Mouse (Mus musculus) retina, postnatal 7 days (tissue): ENCODE results near the gene Cipc.
A peak's percentile ranks its signal among the peaks of the same experiment; 100 is the strongest.

Source experiments
- DNase-seq: peaks from one replicate; pipeline ENCODE4 v3.0.0-alpha.2; 2012; ENCODE audit warnings: low read depth, low spot score

Gene Cipc

DNA sequence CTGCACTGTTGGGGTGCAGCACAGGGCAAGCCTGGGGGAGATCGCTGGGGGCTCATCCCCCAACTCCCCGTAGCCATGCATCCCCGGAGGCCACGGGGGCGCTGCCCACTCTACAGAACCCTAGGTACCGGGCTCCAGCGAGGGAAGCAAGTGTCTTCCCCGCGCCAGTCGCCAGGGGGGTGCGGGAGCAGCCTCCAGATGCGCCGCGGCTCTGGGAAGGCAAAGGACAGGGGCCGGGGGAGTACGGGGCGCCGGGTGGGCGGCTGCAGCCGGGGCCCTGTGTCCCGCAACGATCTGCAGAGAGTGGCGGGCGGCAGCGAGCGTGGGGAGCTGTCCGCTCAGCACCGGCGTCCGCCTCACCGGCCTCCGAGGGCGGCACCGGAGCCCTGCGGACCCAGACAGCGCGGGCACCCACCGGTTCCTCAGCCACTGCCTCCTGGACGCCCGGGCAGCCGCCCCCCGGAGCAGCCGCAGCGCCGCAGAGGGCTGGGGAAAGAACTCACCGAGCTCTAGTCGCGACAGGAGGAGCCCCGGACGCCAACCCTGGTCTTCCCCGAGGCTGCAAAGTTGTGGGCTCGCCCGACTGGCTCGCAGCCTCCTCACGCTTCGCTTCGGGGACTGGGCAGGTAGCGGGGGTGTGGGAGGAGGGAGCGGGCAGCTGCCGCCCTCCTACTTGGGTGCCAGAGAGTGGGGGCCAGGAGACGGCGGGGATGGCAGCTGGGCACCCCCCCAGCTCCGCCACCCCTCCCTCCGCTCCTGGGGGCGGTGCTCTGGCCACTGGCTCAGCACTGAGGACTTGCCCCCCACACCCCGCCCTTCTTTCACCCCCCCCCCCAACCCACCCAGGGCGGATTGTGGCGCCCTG, 43.3 kb downstream of the Cipc start, which contains the start of gene Zdhhc22:
Gene Zdhhc22, minus strand, starts transcription at position 541 of the 865 bp plus-strand sequence.
- no peak for DNase-seq

DNA sequence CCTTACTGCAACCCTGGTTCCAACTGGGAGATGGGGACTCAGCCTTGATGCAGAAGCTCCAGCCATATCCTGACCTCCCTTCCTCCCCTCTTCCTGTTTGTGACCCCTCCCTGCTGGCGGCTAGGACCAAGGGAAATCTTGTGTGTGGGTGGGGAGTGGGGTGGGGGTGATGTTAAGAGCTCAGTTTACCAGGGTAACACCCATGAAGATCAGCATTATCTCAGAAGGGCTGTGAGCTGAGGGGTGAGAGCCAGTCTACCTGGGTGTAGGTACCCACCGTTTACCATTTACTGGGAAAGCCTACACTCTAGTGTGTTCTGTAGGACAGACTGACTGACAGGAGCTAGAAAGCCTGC, 43.9 kb downstream of the Cipc start:
- no peak for DNase-seq

DNA sequence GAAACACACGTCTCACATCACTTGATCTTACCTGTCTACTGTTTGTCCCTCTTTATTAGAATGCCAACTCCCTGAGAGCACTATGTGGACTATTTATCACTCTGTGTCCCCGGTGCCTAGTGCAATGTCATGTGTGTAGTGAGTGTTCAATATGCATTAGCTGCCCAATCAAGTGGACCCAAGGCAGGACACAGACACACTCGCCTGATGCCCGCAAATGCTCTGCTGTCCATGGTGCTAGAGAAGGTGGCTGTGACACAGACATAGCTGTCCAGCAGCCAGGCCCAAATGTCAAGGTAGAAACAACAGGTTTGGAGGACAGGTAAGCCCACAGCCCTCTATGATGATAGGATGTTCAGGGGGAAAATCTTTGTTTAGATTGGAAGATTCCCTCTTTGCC, 47.3 kb downstream of the Cipc start:
- no peak for DNase-seq

DNA sequence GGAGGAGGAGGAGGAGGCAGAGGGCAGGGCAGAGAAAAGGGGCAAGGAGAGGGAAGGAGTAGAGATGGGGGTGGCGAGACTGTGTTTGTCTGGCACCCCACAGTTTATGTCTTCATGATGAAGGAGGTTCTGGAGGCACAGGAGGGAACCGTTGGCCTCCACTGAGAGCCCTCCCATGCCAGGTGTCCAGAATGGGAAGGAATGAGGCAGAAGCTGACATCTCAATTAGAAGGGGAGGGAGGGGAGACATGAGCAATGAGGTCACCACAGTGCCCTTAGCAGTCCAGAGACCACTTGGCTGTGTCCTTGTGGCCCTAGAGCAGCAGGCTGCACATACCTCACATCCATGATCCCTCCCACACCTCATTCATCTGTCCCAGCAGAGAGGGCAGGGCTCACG, 47.9 kb downstream of the Cipc start:
- DNase-seq: no peak

DNA sequence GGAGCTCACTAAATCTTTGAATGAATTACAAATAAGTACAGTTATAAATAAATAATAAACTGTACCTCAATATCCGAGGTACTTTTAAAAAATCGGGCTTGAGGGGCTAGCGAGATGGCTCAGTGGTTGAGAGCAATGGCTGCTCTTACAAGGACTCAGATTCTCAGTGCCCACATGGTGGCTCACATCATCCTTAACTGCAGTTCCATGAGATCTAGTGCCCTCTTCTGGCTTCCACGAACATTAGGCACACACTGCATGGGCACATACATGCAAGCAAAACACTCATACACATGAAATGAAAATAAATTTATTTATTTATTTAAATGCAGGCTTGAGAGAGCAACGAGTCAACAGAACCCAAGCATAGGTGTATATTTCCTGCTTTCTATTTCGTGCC, 49.1 kb downstream of the Cipc start:
- DNase-seq: no peak

DNA sequence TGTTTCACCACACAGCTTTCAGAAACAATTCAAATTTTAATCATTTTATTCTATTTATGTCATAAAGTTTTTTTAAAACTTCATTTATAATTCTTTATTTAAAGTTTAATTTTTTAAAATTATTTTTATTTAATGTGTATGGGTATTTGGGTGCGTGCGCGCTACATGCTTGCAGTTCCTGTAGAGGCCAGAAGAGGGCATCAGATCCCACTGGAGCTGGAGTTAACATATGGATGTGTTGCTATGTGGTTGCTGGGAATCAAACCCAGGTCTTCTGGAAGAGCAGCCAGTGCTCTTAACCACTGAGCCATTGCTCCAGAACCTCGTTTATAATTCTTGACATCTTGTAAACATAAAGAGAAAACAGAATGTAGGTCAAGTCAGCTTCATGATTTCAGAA, 51.9 kb downstream of the Cipc start:
- DNase-seq: no peak

DNA sequence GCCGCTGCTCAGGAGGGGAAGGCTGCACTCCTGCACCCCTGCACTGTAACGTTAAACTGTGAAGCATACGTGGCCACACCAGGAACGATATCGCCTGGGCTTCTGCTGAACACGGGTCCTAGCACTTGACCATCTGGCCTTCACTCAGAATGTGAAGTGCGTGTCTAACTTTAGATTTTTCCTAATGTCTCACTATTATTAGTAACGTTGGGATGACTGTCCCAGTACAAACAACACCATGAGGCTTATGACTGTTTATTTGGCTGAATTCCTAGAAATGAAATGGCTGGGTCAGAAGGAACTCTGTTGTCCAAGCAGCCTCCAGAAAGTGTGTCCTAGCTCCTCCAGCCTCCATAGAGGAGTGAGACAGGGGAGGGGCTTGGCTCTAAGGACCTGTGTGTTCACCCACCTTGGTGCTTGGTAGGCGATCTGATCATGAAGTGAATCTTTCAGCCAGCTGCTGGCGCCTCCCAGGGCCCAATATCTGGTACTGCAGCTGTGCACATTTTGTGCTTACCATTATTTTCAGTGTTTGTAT, 52.5 kb downstream of the Cipc start:
- DNase-seq: no peak

DNA sequence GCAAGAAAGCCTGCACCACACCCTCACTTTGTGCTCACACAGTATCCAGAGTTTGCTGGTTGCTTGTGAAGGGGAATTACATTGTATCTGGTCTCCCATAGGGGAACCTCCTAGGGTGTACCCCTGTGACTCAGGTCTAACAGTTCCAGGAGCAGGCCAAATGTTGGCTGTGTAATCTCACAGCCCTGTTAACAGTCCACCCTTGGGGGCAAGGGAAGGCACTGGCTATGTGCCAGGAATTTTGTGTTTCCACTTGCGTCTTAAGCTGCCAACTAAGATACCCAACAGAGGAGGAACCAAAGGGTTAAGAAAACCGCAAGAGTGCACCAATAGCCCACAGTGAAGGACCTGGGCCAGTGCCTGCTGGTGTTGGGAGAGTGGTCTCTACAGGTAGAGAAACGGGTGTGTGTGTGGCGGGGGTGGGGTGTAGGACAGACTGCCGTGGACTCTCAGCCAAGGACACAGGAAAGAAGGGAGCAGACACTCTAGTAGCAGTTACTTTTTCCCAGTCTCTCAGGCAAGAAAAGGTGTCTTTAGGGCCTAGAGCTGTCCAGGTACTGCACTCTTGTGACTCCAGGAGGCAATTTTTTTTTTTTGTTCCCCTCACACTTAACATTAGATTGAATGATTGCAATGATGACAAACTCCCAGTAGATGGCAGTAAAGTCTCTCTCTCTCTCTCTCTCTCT, 53.5 kb downstream of the Cipc start:
- DNase-seq: peak; percentile 65

DNA sequence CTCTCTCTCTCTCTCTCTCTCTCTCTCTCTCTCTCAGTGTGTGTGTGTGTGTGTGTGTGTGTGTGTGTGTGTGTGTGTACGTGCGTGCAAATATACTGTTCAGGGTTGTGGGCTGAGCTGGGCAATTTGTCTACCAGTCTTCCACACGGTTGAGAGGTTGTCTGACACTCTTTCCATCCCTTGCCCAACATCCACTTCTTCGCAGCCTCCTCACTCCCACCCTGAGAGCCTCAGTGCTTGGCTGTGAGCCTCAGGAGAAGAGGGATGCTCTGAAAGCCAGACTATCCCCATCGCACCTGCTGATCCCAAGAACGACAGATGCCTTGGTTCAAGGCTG, 54.0 kb downstream of the Cipc start:
- DNase-seq: no peak

DNA sequence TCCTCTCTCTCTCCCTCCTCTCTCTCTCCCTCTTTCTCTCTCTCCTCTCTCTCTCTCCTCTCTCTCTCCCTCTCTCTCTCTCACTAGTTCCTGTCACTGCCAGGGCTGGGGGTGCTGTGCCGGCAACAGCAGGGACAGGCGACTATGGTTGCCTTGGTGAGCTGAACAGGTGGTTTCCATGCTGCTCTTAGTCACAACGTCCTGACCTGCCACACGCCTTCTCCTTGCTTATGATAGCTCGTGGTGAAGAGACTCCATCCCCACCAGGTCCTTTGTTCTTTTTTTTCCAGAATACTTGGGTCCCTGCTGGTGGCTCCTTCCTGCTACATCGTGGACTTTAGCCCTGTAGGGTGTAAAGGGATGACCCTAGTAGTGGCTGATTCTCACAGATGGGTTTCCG, 55.4 kb downstream of the Cipc start:
- DNase-seq: no peak

DNA sequence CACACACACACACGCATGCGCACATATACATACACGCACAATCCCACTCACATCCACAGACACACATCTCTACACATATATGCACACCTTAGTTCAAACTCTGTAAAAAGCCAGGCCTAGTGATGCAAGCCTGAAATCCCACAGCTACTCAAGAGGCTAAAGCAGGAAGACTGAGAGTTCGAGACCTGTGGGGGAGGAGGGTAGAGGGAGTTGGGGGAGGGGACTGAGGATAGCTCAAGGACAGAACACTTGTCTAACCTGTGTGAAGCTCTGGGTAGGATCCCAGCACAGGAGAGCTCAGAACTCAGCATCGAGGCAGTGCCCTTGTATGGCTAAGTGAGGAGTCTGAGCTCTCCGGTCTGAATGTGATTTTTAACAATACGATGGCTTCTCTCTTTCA, 56.0 kb downstream of the Cipc start:
- no peak for DNase-seq

DNA sequence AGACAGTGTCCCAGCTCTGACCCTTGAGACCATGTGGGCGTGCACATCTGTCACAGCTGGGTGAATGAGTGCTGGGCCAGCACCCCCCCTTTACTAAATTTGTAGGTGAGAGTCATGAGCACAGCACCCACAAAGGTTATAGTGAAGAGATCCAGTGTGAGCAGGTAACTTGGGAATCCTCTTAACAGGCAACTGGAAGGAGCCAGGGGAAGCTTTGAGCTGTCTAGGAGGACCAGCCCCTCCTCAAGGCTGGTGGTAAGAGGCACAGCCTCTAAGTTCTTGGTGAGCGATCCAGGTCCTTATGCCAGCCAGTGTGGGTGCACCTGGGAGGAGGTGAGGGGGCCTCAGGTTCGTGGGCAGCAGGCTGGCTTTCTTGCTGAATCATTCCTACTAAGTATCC, 56.8 kb downstream of the Cipc start:
- DNase-seq: no peak

DNA sequence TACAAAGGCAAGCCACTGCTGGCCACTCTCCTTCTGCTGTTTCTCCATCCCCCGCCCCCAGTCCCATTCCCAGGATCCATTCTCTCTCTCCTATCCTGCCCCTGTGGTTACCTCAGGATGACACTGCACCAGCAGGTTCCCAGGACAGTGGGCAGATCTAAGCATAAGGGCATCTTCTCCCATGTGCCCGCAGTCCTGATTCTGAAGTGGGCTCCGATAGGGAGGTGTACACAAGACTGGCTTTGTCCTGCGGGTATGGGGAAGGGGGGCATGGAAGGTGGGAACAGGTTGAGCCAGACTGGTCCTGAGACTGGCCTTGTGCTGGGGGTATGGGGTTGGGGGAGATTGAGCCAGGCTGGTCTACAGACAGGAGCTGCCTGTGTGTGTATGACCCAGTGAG, 57.8 kb downstream of the Cipc start:
- no peak for DNase-seq
